Mouse (Mus musculus): Measurements from ENCODE around the gene Otof. TPM values are rescaled to one million over a fixed set of nuclear protein-coding genes. Genes with fewer than 3 reads are reported as not detected.

Gene Otof
- polyA plus RNA-seq, 1 experiment from 2014 or later, result not detected

DNA sequence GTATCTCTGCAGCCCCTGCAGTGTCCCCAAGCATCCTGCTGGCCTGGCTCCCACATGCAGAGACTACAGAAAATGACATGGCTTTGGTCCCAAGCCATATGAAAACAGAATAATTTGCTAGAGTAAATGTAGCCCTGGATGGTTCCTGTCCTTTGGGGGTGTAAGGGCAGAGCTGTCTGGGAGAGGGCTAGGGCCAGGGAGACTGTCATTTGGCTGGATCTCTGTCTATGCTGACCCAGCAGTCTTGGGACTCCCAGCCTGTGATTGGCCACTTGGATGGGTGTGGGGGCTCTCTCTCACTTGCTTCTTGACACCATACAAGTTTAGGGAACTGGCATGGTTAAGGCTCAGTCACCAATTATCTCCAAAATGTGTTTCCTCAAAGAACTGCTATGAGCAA is 28.5 kb upstream of the Otof start:
- H3K4me2 ChIP-seq (ENCODE audit: low read depth, low read length), result no peak overlapping the region
- H3K27ac ChIP-seq (ENCODE audit: low read depth), result no peak overlapping the region
- no peak overlapping the region for H3K9ac ChIP-seq (replicated peaks)
- no peaks in the 10 kb centered on the region for H3K27me3 ChIP-seq (ENCODE audit: insufficient read depth, low read length)
- ATAC-seq (no peak), DNase-seq (no peak)
- 0 out of 2 replicates have a peak, but pooled peaks cover 1% of the 10 kb centered on the region for H3K4me1 ChIP-seq (ENCODE audit: insufficient read depth)
- no peaks in the 10 kb centered on the region for H3K36me3 ChIP-seq (replicated peaks; ENCODE audit: insufficient read depth, low read length)
- TF ChIP-seq EP300 (IDR thresholded peaks at IDR 0.05; ENCODE audit: low read depth) (no peak), CTCF (IDR thresholded peaks at IDR 0.05; ENCODE audit: low read depth) (no peak)
- H3K9me3 ChIP-seq (ENCODE audit: low read length), result no peaks in the 10 kb centered on the region
- no peak overlapping the region for H3K4me3 ChIP-seq (ENCODE audit: low read depth, low read length)

DNA sequence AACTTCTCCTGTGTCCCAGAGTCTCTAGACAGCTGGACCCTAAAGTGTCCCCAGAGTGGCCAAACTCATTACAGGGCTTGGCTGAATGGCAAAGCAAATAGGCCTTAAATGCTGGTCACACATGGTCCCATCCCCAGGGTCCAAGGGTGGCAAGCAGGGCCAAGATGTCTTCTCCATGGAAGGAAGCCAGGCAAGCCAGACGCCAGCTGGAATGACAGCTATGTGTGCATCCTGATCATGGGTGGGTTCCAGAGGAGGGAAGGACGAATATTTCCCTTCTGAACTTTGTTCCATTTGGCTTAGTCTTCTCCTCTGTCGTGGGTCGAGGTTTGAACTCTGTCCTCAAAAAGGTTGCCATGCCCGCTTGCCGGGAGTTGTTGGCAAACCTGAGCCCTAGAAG is 23.4 kb upstream of the Otof start:
- Histone ChIP-seq H3K9ac (replicated peaks) (no peak overlapping the region), H3K36me3 (replicated peaks; ENCODE audit: insufficient read depth, low read length) (no peaks in the 10 kb centered on the region), H3K4me1 (ENCODE audit: insufficient read depth) (0 out of 2 replicates have a peak, but pooled peaks cover 5% of the 10 kb centered on the region), H3K4me3 (ENCODE audit: low read depth, low read length) (no peak overlapping the region), H3K27me3 (ENCODE audit: insufficient read depth, low read length) (no peaks in the 10 kb centered on the region), H3K9me3 (ENCODE audit: low read length) (no peaks in the 10 kb centered on the region), H3K27ac (ENCODE audit: low read depth) (no peak overlapping the region), H3K4me2 (ENCODE audit: low read depth, low read length) (no peak overlapping the region)
- DNase-seq (no peak), ATAC-seq (no peak)
- WGBS (ENCODE audit: insufficient replicate concordance), result 49% methylated on average over 6 of the region's 6 CpGs
- no peak for TF ChIP-seq CTCF (IDR thresholded peaks at IDR 0.05; ENCODE audit: low read depth)
- TF ChIP-seq EP300 (IDR thresholded peaks at IDR 0.05; ENCODE audit: low read depth), result no peak

DNA sequence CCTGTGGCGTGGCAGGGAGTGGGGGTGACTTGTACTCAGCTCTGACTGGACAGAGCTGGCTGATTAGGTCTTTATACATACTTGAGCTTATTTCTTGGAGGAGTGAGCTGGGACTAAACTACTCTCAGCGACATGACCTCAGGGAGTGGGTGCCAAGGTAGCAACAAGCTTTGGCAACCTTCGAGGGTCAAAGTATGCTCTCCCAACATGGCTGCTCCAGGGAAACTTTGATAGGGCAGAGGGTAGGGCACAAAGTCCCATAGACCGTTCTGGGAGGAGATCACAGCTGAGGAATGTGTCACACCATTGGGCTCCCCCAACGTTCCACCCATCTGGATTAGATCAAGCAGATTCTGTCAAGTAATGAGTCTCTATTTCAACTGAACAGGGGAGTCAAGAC is 22.9 kb upstream of the Otof start:
- ATAC-seq (peak; percentile 27; the same call in 1 of the 2 replicates), DNase-seq (no peak)
- TF ChIP-seq EP300 (IDR thresholded peaks at IDR 0.05; ENCODE audit: low read depth) (no peak), CTCF (IDR thresholded peaks at IDR 0.05; ENCODE audit: low read depth) (no peak)
- Histone ChIP-seq H3K9ac (replicated peaks) (no peak overlapping the region), H3K4me1 (ENCODE audit: insufficient read depth) (0 out of 2 replicates have a peak, but pooled peaks cover 5% of the 10 kb centered on the region), H3K36me3 (replicated peaks; ENCODE audit: insufficient read depth, low read length) (no peaks in the 10 kb centered on the region), H3K9me3 (ENCODE audit: low read length) (no peaks in the 10 kb centered on the region), H3K27me3 (ENCODE audit: insufficient read depth, low read length) (no peaks in the 10 kb centered on the region), H3K27ac (ENCODE audit: low read depth) (no peak overlapping the region), H3K4me2 (ENCODE audit: low read depth, low read length) (no peak overlapping the region), H3K4me3 (ENCODE audit: low read depth, low read length) (no peak overlapping the region)
- WGBS (ENCODE audit: insufficient replicate concordance), result 72% methylated on average over 5 of the region's 5 CpGs

DNA sequence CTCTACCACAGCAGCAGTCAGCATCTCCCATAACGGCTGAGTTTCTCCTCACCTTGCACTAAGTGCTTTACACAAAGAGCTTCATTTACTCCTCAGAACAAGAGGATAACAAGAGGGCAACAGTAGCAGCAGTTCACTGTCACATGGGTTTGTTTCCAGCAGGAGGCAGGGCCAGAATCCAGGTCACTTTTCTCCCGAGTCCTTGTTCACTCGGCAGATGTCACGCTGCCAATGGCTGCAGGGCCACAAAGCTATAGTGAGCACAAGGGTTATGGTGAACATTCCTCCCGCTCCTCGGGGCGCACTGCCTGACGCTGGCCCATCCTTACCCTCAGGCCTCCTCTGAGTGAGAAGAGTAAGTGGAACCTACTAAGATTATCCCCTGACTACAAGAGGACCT is 21.8 kb upstream of the Otof start:
- WGBS (ENCODE audit: insufficient replicate concordance), result 81% methylated on average over 8 of the region's 8 CpGs
- Histone ChIP-seq H3K36me3 (replicated peaks; ENCODE audit: insufficient read depth, low read length) (no peaks in the 10 kb centered on the region), H3K9ac (replicated peaks) (no peak overlapping the region), H3K4me2 (ENCODE audit: low read depth, low read length) (no peak overlapping the region), H3K9me3 (ENCODE audit: low read length) (no peaks in the 10 kb centered on the region), H3K27ac (ENCODE audit: low read depth) (no peak overlapping the region), H3K4me3 (ENCODE audit: low read depth, low read length) (no peak overlapping the region), H3K4me1 (ENCODE audit: insufficient read depth) (0 out of 2 replicates have a peak, but pooled peaks cover 5% of the 10 kb centered on the region), H3K27me3 (ENCODE audit: insufficient read depth, low read length) (no peaks in the 10 kb centered on the region)
- ATAC-seq (no peak), DNase-seq (no peak)
- TF ChIP-seq EP300 (IDR thresholded peaks at IDR 0.05; ENCODE audit: low read depth), result no peak
- TF ChIP-seq CTCF (IDR thresholded peaks at IDR 0.05; ENCODE audit: low read depth), result no peak

DNA sequence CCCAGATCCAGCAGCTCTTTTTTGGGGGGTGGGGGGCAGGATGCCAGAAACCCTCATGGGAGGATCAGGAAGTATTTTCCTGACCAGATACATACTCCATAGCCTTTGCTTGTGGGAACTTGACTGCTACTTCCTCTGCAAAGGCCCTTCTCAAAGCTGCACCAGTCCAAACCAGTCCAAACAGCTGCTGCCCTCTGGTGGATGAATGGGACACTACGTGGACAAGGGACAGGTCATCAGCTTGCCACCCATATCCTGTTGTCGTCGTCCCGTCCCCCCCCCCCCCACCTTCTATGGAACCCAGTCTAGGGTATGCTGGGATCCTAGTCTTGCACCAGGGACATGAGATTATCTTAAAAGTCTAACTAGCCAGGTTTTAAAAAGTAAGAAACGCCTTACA is 20.6 kb upstream of the Otof start:
- Histone ChIP-seq H3K9me3 (ENCODE audit: low read length) (no peaks in the 10 kb centered on the region), H3K4me1 (ENCODE audit: insufficient read depth) (0 out of 2 replicates have a peak, but pooled peaks cover 5% of the 10 kb centered on the region), H3K27me3 (ENCODE audit: insufficient read depth, low read length) (no peaks in the 10 kb centered on the region), H3K4me2 (ENCODE audit: low read depth, low read length) (no peak overlapping the region), H3K36me3 (replicated peaks; ENCODE audit: insufficient read depth, low read length) (no peaks in the 10 kb centered on the region), H3K27ac (ENCODE audit: low read depth) (no peak overlapping the region), H3K9ac (replicated peaks) (no peak overlapping the region), H3K4me3 (ENCODE audit: low read depth, low read length) (no peak overlapping the region)
- WGBS (ENCODE audit: insufficient replicate concordance), result 15% methylated on average over 5 of the region's 5 CpGs
- TF ChIP-seq EP300 (IDR thresholded peaks at IDR 0.05; ENCODE audit: low read depth) (no peak), CTCF (IDR thresholded peaks at IDR 0.05; ENCODE audit: low read depth) (peak; percentile 82)
- ATAC-seq, result 0 out of 2 replicates have a peak, but pooled peaks have one; percentile 38
- peak; percentile 81 for DNase-seq

DNA sequence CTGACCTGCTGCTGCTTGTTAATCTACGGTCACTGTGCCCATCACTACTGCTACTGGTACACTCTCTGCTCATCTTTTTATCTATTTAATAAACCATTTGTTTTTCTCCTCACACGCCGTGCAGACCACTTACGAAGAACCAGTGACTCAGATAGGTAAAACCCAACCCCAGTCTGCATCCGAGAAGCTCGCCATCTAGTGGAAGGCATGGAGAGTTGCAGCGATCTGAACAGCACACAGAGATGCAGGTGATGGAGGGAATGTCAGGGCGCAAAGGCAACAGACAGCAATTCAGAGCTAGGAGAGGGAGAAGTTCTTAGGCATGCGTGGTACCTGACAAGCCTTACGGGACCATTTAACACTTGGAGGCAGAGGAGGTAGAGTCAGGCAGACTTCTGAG is 14.8 kb upstream of the Otof start:
- Histone ChIP-seq H3K36me3 (replicated peaks; ENCODE audit: insufficient read depth, low read length) (no peaks in the 10 kb centered on the region), H3K9ac (replicated peaks) (no peak overlapping the region), H3K4me1 (ENCODE audit: insufficient read depth) (no peaks in the 10 kb centered on the region), H3K4me2 (ENCODE audit: low read depth, low read length) (no peak overlapping the region), H3K27ac (ENCODE audit: low read depth) (no peak overlapping the region), H3K27me3 (ENCODE audit: insufficient read depth, low read length) (no peaks in the 10 kb centered on the region), H3K4me3 (ENCODE audit: low read depth, low read length) (no peak overlapping the region), H3K9me3 (ENCODE audit: low read length) (no peaks in the 10 kb centered on the region)
- ATAC-seq (no peak), DNase-seq (peak; percentile 25)
- TF ChIP-seq CTCF (IDR thresholded peaks at IDR 0.05; ENCODE audit: low read depth) (peak; percentile 82), EP300 (IDR thresholded peaks at IDR 0.05; ENCODE audit: low read depth) (no peak)
- 35% methylated on average over 10 of the region's 10 CpGs for WGBS (ENCODE audit: insufficient replicate concordance)

DNA sequence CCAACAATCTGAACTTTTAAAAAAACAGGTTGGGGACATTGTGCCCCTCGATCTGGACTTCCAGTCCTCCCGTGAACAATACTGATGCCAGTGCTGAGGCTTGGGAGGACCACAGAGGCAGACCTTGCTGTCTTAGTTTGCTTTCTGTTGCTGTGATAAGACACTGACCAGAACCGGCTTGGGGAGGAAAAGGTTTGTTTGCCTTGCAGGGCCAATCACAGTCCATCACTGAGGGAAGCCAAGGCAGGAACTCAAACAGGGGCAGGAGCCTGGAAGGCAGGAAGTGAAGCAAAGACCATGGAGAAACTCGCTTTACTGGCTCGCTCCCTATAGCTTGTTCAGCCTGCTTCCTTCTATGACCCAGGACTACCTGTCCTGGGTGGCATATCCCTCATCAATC is 10.4 kb upstream of the Otof start:
- Histone ChIP-seq H3K4me1 (ENCODE audit: insufficient read depth) (no peaks in the 10 kb centered on the region), H3K27ac (ENCODE audit: low read depth) (no peak overlapping the region), H3K36me3 (replicated peaks; ENCODE audit: insufficient read depth, low read length) (no peaks in the 10 kb centered on the region), H3K27me3 (ENCODE audit: insufficient read depth, low read length) (peaks cover 4% of the 10 kb centered on the region; the same call in 1 of the 2 replicates), H3K9me3 (ENCODE audit: low read length) (no peaks in the 10 kb centered on the region), H3K4me3 (ENCODE audit: low read depth, low read length) (no peak overlapping the region), H3K4me2 (ENCODE audit: low read depth, low read length) (no peak overlapping the region), H3K9ac (replicated peaks) (no peak overlapping the region)
- DNase-seq (no peak), ATAC-seq (no peak)
- WGBS (ENCODE audit: insufficient replicate concordance), result 36% methylated on average over 5 of the region's 5 CpGs
- no peak for TF ChIP-seq EP300 (IDR thresholded peaks at IDR 0.05; ENCODE audit: low read depth)
- TF ChIP-seq CTCF (IDR thresholded peaks at IDR 0.05; ENCODE audit: low read depth), result no peak

All from liver, postnatal 0 days (tissue).